Mouse (Mus musculus) monocyte, adult 59 days (primary cell): ENCODE results near the gene Ifnl3. TPM values are rescaled to one million over a fixed set of nuclear protein-coding genes. Genes with fewer than 3 reads are reported as not detected.

Experiments used
- total RNA-seq, 2 experiments: library from RNA; stranded (reverse); gene quantifications; one replicate each; pipeline ENCODE4 v1.2.4; 2023

Gene Ifnl3
- not detected for total RNA-seq

DNA sequence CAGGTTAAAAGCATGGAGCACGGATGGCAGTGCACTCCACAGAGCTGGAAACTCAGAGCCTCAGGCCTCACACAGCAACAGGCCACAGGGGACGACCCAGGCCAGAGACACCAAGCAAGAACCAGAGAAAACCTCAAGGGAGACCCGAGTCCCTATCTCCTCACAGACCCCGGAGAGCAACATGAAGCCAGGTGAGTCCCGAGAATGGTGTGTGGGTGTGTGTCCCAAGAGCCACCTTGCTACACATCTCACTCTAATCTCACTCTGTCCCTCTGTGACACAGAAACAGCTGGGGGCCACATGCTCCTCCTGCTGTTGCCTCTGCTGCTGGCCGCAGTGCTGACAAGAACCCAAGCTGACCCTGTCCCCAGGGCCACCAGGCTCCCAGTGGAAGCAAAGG, at the start of gene Ifnl3:
Ifnl3 (plus strand) TSS at position 301 of the 400 bp plus-strand sequence.

DNA sequence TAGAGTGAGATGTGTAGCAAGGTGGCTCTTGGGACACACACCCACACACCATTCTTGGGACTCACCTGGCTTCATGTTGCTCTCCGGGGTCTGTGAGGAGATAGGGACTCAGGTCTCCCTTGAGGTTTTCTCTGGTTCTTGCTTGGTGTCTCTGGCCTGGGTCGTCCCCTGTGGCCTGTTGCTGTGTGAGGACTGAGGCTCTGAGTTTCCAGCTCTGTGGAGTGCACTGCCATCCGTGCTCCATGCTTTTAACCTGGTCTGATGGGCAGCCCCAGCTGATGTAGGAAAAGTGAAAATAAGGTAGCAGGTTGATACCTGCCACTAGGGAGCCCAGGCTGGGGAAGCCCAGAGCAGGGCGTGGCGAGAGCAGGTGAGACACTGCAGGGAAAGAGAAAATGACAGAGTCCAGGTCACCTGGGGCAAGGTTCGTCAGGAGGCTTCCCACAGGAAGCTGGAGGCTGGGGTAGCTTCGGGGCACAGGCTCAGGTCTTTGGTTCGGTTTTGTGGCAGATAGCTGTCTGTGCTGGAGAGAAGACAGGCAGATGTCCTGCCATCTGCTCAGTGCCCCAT, 12.1 kb upstream of the Ifnl3 start, which contains the start of gene Ifnl2:
Ifnl2 (minus strand) TSS at position 51 of the 570 bp plus-strand sequence.

DNA sequence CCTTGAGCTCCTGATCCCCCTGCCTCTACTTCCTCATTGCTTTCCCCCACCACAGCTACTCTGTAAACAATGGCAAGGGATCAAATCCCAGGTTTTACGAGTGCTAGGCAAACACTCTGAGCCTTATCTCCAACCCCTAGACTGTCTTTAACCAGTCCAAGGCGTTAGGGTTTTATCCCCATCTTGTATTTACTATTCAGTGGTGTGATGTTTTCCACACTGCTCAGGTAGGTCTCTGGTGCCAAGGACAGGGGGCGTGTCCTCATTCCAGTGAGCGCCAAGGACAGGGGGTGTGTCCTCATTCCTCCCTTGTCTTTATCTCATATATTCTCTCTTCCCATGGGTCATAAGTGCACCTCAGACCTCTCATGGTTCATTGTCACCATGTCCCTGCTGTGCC, 17.9 kb downstream of the Ifnl3 start, which contains the start of gene Sycn:
Sycn (plus strand) TSS at position 360 of the 400 bp plus-strand sequence.

DNA sequence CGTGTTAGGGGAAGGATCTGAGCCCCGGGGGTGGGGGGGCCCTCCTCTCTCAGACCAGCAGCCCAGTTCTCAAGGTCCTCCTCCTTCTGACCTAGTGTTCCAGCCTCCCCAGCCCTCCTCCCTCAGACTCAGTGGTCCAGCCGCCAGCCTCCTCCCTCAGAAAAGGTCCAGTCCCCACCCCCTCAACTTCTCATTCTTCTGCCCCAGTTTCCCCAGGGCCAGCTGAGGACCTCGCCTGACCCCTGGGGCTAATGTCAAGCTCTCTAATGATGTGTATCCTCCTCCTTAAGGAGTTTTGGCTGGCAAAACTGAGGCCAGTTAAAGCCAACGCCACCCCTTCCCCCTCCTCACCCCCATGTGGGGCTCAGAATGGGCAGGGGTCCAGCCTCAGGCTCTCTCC, 24.5 kb downstream of the Ifnl3 start, which contains the start of gene Nccrp1:
Nccrp1 (minus strand) TSS at position 101 of the 400 bp plus-strand sequence.

Other genes starting within 250 kb of the Ifnl3 start
- 1 to 10 TPM; 6.0 to 7.1 TPM for gene Eid2b, start 245.1 kb upstream of the Ifnl3 start, total RNA-seq
- gene Selenov, start 231.7 kb upstream of the Ifnl3 start, total RNA-seq: not detected
- not detected for gene Dll3, start 220.6 kb upstream of the Ifnl3 start, total RNA-seq
- gene Timm50, start 210.8 kb upstream of the Ifnl3 start, total RNA-seq: 10 to 100 TPM; 28.9 to 29.0 TPM
- 100 to 1,000 TPM; 118 to 123 TPM for gene Supt5, start 184.1 kb upstream of the Ifnl3 start, total RNA-seq
- 1,000 to 10,000 TPM; 1,784 to 1,904 TPM for gene Rps16, start 172.2 kb upstream of the Ifnl3 start, total RNA-seq
- gene Plekhg2, start 150.2 kb upstream of the Ifnl3 start, total RNA-seq: 10 to 100 TPM; 38.7 to 42.8 TPM
- gene Zfp36, start 142.6 kb upstream of the Ifnl3 start, total RNA-seq: 1,000 to 10,000 TPM; 3,101 to 3,326 TPM
- 10 to 100 TPM; 15.0 to 18.4 TPM for gene Med29, start 130.1 kb upstream of the Ifnl3 start, total RNA-seq
- 100 to 1,000 TPM; 153 to 188 TPM for gene Paf1, start 129.9 kb upstream of the Ifnl3 start, total RNA-seq
- 100 to 1,000 TPM; 265 to 280 TPM for gene Gmfg, start 85.4 kb upstream of the Ifnl3 start, total RNA-seq
- 10 to 100 TPM; 10.6 to 17.6 TPM for gene Lrfn1, start 70.9 kb upstream of the Ifnl3 start, total RNA-seq
- not detected for gene Ifnl2, start 12.4 kb upstream of the Ifnl3 start, total RNA-seq
- not detected for gene Sycn, start 18.0 kb downstream of the Ifnl3 start, total RNA-seq
- 1 to 10 TPM; 1.5 to 2.3 TPM for gene Nccrp1, start 24.4 kb downstream of the Ifnl3 start, total RNA-seq
- gene Samd4b, start 75.3 kb downstream of the Ifnl3 start, total RNA-seq: 10 to 100 TPM; 59.5 to 62.7 TPM
- 10 to 100 TPM; 30.1 to 35.2 TPM for gene Pak4, start 75.3 kb downstream of the Ifnl3 start, total RNA-seq
- not detected for gene Acp7, start 108.5 kb downstream of the Ifnl3 start, total RNA-seq
- not detected for gene Fbxo27, start 170.0 kb downstream of the Ifnl3 start, total RNA-seq
- under 1 TPM; 0.94 to 1.00 TPM for gene Fbxo17, start 194.0 kb downstream of the Ifnl3 start, total RNA-seq
- 10 to 100 TPM; 19.5 to 25.1 TPM for gene Mrps12, start 219.0 kb downstream of the Ifnl3 start, total RNA-seq
- gene Sars2, start 219.2 kb downstream of the Ifnl3 start, total RNA-seq: 10 to 100 TPM in 1 of 2 experiments, 1 to 10 TPM in 1; 8.9 to 12.5 TPM
- gene Ccer2, start 233.3 kb downstream of the Ifnl3 start, total RNA-seq: not detected
- gene Sirt2, start 243.9 kb downstream of the Ifnl3 start, total RNA-seq: 100 to 1,000 TPM in 1 of 2 experiments, 10 to 100 TPM in 1; 95.2 to 113 TPM
- 100 to 1,000 TPM; 127 to 137 TPM for gene Nfkbib, start 244.7 kb downstream of the Ifnl3 start, total RNA-seq